Comparison of ENCODE assay signal across 14 mouse cellular contexts in the genomic region with DNA sequence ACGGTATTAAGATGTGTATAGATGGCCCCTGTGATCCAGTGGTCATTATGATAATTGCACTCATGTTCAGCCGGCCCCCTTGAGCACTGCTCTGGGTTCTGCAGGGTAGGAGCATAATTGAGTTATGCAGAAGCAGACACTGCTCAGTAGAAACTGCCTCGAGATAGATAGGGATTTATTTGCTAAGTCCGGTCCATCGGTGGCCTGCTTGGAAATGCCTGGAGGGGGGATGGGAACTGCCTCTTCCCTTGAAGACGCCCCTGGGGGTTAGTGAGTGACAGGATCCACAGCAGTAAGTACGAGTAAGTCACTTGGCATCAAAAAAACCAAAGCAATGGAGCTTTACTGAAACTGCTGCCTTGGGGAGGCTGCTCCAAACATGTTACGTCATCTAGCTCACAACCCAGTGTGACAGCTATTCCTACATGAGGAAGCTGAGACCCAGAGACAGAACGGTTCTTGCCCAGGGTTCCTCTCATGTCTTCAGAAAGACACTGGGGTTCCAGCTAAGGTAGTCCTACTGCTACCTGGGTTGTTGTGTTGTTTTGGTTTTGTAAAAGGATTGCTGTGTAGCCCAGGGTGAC.
DNase-seq lines count a peak whose midpoint lies in the region; ATAC-seq and TF ChIP-seq lines count a peak whose summit lies in the region.
"Had no signal": no experiment of that assay in that cellular context is flagged by ENCODE, and none has a peak within 500 bp of the region (broad histone marks: within the 10 kb centered on the region; RNA-seq: fewer than 3 reads in every experiment).

No protein-coding gene starts in this region.

- H3K4me1 ChIP-seq in intestine, embryonic 14.5 days (replicated peaks; ENCODE audit: control insufficient read depth, insufficient read depth, low read length) = peaks cover 59% of the 10 kb centered on the region
- H3K4me1 ChIP-seq in intestine, embryonic 16.5 days (ENCODE audit: control insufficient read depth, insufficient read depth, low read length) = peaks cover 61% of the 10 kb centered on the region
- H3K4me1 ChIP-seq in midbrain, embryonic 12.5 days = peaks cover 24% of the 10 kb centered on the region
- no peaks in the 10 kb centered on the region for H3K4me1 ChIP-seq in midbrain, postnatal 0 days (ENCODE audit: insufficient read depth, low read length)
- H3K4me1 ChIP-seq in embryonic facial prominence, embryonic 15.5 days = peaks cover 82% of the 10 kb centered on the region
- peaks cover 51% of the 10 kb centered on the region for H3K4me1 ChIP-seq in midbrain, embryonic 13.5 days (replicated peaks)

- H3K9ac ChIP-seq in intestine, embryonic 14.5 days (ENCODE audit: low read length) = no peak overlapping the region
- H3K9ac ChIP-seq in intestine, embryonic 16.5 days (ENCODE audit: low read depth, low read length) = no peak overlapping the region
- no peak overlapping the region for H3K9ac ChIP-seq in midbrain, embryonic 12.5 days (replicated peaks)
- no peak overlapping the region for H3K9ac ChIP-seq in midbrain, postnatal 0 days (replicated peaks; ENCODE audit: low read length, poor library complexity, severe bottlenecking)
- H3K9ac ChIP-seq in embryonic facial prominence, embryonic 15.5 days = no peak overlapping the region
- H3K9ac ChIP-seq in midbrain, embryonic 13.5 days (replicated peaks) = no peak overlapping the region
- H3K9ac ChIP-seq: hindbrain, embryonic 15.5 days; limb, embryonic 15.5 days; lung, embryonic 14.5 days; neural tube, embryonic 12.5 days had no signal

- no peak for ATAC-seq in intestine, embryonic 14.5 days (replicated peaks; ENCODE audit: low FRiP score, low TSS enrichment, low read depth)
- no peak for ATAC-seq in intestine, embryonic 16.5 days
- no peak for ATAC-seq in midbrain, embryonic 12.5 days (ENCODE audit: low FRiP score, low read depth)
- no peak for ATAC-seq in midbrain, postnatal 0 days (ENCODE audit: low FRiP score)
- ATAC-seq in embryonic facial prominence, embryonic 15.5 days (ENCODE audit: insufficient number of reproducible peaks, low FRiP score, low TSS enrichment, low read depth) = no peak
- 0 out of 2 replicates have a peak, but pooled peaks have one; percentile 66 for ATAC-seq in midbrain, embryonic 13.5 days

- H3K36me3 ChIP-seq in intestine, embryonic 14.5 days (ENCODE audit: control insufficient read depth, insufficient read depth, low read length) = no peaks in the 10 kb centered on the region
- H3K36me3 ChIP-seq in intestine, embryonic 16.5 days (ENCODE audit: control insufficient read depth, insufficient read depth, low read length) = no peaks in the 10 kb centered on the region
- H3K36me3 ChIP-seq in midbrain, embryonic 12.5 days = no peaks in the 10 kb centered on the region
- H3K36me3 ChIP-seq in midbrain, postnatal 0 days (ENCODE audit: insufficient read depth, low read length) = 0 out of 2 replicates have a peak, but pooled peaks cover 2% of the 10 kb centered on the region
- no peaks in the 10 kb centered on the region for H3K36me3 ChIP-seq in embryonic facial prominence, embryonic 15.5 days
- no peaks in the 10 kb centered on the region for H3K36me3 ChIP-seq in midbrain, embryonic 13.5 days
- H3K36me3 ChIP-seq: hindbrain, embryonic 15.5 days; limb, embryonic 15.5 days; neural tube, embryonic 12.5 days had no signal

- H3K27ac ChIP-seq in intestine, embryonic 14.5 days (ENCODE audit: low read depth) = peak overlapping the region; percentile 27; the same call in 1 of the 2 replicates
- H3K27ac ChIP-seq in intestine, embryonic 16.5 days (ENCODE audit: low read length) = no peak overlapping the region; the same call in 1 of the 2 replicates
- 0 out of 2 replicates have a peak overlapping the region, but pooled peaks have one; percentile 31 for H3K27ac ChIP-seq in midbrain, embryonic 12.5 days (replicated peaks)
- no peak overlapping the region for H3K27ac ChIP-seq in midbrain, postnatal 0 days (ENCODE audit: low read depth, low read length)
- H3K27ac ChIP-seq in embryonic facial prominence, embryonic 15.5 days (replicated peaks) = peak overlapping the region; percentile 88; the same call in 1 of the 2 replicates
- H3K27ac ChIP-seq in midbrain, embryonic 13.5 days = peak overlapping the region; percentile 5; the same call in 1 of the 2 replicates
- H3K27ac ChIP-seq: hindbrain, embryonic 15.5 days; neural tube, embryonic 12.5 days had no signal

- DNase-seq in intestine, embryonic 14.5 days (ENCODE audit: low spot score) = no peak
- no peak for DNase-seq in midbrain, postnatal 0 days (ENCODE audit: low spot score)
- DNase-seq in embryo, embryonic 10 days (ENCODE audit: low spot score) = no peak
- DNase-seq in gastrocnemius, postnatal 25 days = no peak
- DNase-seq: adrenal gland, postnatal 10 days; lung, embryonic 14.5 days had no signal

- H3K9me3 ChIP-seq in intestine, embryonic 14.5 days (ENCODE audit: control insufficient read depth, low read length) = no peaks in the 10 kb centered on the region
- no peaks in the 10 kb centered on the region for H3K9me3 ChIP-seq in intestine, embryonic 16.5 days (ENCODE audit: control insufficient read depth, low read length)
- no peaks in the 10 kb centered on the region for H3K9me3 ChIP-seq in midbrain, embryonic 12.5 days
- no peaks in the 10 kb centered on the region for H3K9me3 ChIP-seq in midbrain, postnatal 0 days (ENCODE audit: low read length)
- no peaks in the 10 kb centered on the region for H3K9me3 ChIP-seq in embryonic facial prominence, embryonic 15.5 days (replicated peaks)
- no peaks in the 10 kb centered on the region for H3K9me3 ChIP-seq in midbrain, embryonic 13.5 days
- H3K9me3 ChIP-seq: hindbrain, embryonic 15.5 days; limb, embryonic 15.5 days; neural tube, embryonic 12.5 days had no signal

- no peak for TF ChIP-seq CTCF in midbrain, postnatal 0 days (IDR thresholded peaks at IDR 0.05)

- H3K4me3 ChIP-seq in intestine, embryonic 14.5 days (ENCODE audit: low read depth, low read length) = no peak overlapping the region
- no peak overlapping the region for H3K4me3 ChIP-seq in intestine, embryonic 16.5 days (ENCODE audit: low read length)
- no peak overlapping the region for H3K4me3 ChIP-seq in midbrain, embryonic 12.5 days
- no peak overlapping the region for H3K4me3 ChIP-seq in midbrain, postnatal 0 days (ENCODE audit: low read depth, low read length)
- H3K4me3 ChIP-seq in embryonic facial prominence, embryonic 15.5 days (replicated peaks) = no peak overlapping the region
- H3K4me3 ChIP-seq in midbrain, embryonic 13.5 days (replicated peaks) = no peak overlapping the region
- H3K4me3 ChIP-seq: hindbrain, embryonic 15.5 days; limb, embryonic 15.5 days; neural tube, embryonic 12.5 days had no signal

- no peaks in the 10 kb centered on the region for H3K27me3 ChIP-seq in intestine, embryonic 14.5 days (replicated peaks; ENCODE audit: control insufficient read depth, insufficient read depth, low read length)
- no peaks in the 10 kb centered on the region for H3K27me3 ChIP-seq in intestine, embryonic 16.5 days (replicated peaks; ENCODE audit: control insufficient read depth, insufficient read depth, low read length)
- no peaks in the 10 kb centered on the region for H3K27me3 ChIP-seq in midbrain, embryonic 12.5 days
- H3K27me3 ChIP-seq in midbrain, postnatal 0 days (ENCODE audit: insufficient read depth, low read length) = no peaks in the 10 kb centered on the region
- H3K27me3 ChIP-seq in embryonic facial prominence, embryonic 15.5 days = no peaks in the 10 kb centered on the region
- H3K27me3 ChIP-seq in midbrain, embryonic 13.5 days = no peaks in the 10 kb centered on the region
- H3K27me3 ChIP-seq: hindbrain, embryonic 15.5 days; limb, embryonic 15.5 days; megakaryocyte, embryonic 14.5 days; neural tube, embryonic 12.5 days had no signal

- WGBS in intestine, embryonic 14.5 days = 36% methylated on average over 9 of the region's 9 CpGs
- 41% methylated on average over 9 of the region's 9 CpGs for WGBS in intestine, embryonic 16.5 days
- WGBS in midbrain, embryonic 12.5 days = 47% methylated on average over 9 of the region's 9 CpGs
- 27% methylated on average over 9 of the region's 9 CpGs for WGBS in midbrain, postnatal 0 days
- 34% methylated on average over 9 of the region's 9 CpGs for WGBS in embryonic facial prominence, embryonic 15.5 days
- 38% methylated on average over 9 of the region's 9 CpGs for WGBS in midbrain, embryonic 13.5 days

- no peak overlapping the region for H3K4me2 ChIP-seq in intestine, embryonic 14.5 days (ENCODE audit: low read length)
- no peak overlapping the region for H3K4me2 ChIP-seq in intestine, embryonic 16.5 days (ENCODE audit: low read depth, low read length)
- H3K4me2 ChIP-seq in midbrain, embryonic 12.5 days (replicated peaks) = no peak overlapping the region
- no peak overlapping the region for H3K4me2 ChIP-seq in midbrain, postnatal 0 days (ENCODE audit: low read depth, low read length, poor library complexity, severe bottlenecking)
- H3K4me2 ChIP-seq in embryonic facial prominence, embryonic 15.5 days (replicated peaks) = no peak overlapping the region
- H3K4me2 ChIP-seq in midbrain, embryonic 13.5 days (replicated peaks) = no peak overlapping the region
- H3K4me2 ChIP-seq: hindbrain, embryonic 15.5 days; limb, embryonic 15.5 days; lung, embryonic 14.5 days; neural tube, embryonic 12.5 days had no signal

Comparison
In these comparisons a context has a peak if more than half of its experiments do, and no peak if none do; other contexts are left out.
1. H3K27ac ChIP-seq: peak in intestine, embryonic 14.5 days (single experiment), midbrain, embryonic 12.5 days (single experiment), embryonic facial prominence, embryonic 15.5 days (single experiment) and midbrain, embryonic 13.5 days (single experiment); none in intestine, embryonic 16.5 days (single experiment) and midbrain, postnatal 0 days (single experiment).